Mouse (Mus musculus) embryonic facial prominence, embryonic 10.5 days (tissue): ENCODE measurements around the gene Ccdc6. TPM values are rescaled to one million over a fixed set of nuclear protein-coding genes. Genes with fewer than 3 reads are reported as not detected.
A peak's percentile ranks its signal among the peaks of the same experiment; 100 is the strongest.

Experiments
- DNase-seq: peaks from one replicate; pipeline ENCODE4 v3.0.0-alpha.2; 2017; ENCODE audit warnings: low spot score
- H3K27ac ChIP-seq: fragments of 300-500 bp; sonication (generic); replicated peaks from 2 replicates; pipeline ENCODE4 v1.5.1; 2016; ENCODE audit warnings: mild to moderate bottlenecking
- H3K27me3 ChIP-seq: fragments of 300-500 bp; sonication (generic); replicated peaks from 2 replicates; pipeline ENCODE4 v1.6.1; 2016; ENCODE audit warnings: low read depth, mild to moderate bottlenecking; ENCODE audit not compliant: poor library complexity, severe bottlenecking
- H3K36me3 ChIP-seq: fragments of 300-500 bp; sonication (generic); replicated peaks from 2 replicates; pipeline ENCODE4 v1.6.1; 2016; ENCODE audit warnings: mild to moderate bottlenecking, moderate library complexity
- H3K4me1 ChIP-seq: fragments of 300-500 bp; sonication (generic); 2 replicates; pipeline ENCODE4 v1.6.1; 2016
- H3K4me3 ChIP-seq: fragments of 300-500 bp; sonication (generic); 2 replicates; pipeline ENCODE4 v1.5.1; 2016; ENCODE audit warnings: mild to moderate bottlenecking, moderate library complexity
- H3K9me3 ChIP-seq: fragments of 300-500 bp; sonication (generic); 2 replicates; pipeline ENCODE4 v1.6.1; 2016; ENCODE audit warnings: mild to moderate bottlenecking
- WGBS: fragments of 180-500 bp; shearing (Covaris S2); methylation state at CpG from one replicate; pipeline ENCODE4 v1.1.7; 2016; 5-methylcytosine and 5-hydroxymethylcytosine counted together
- polyA plus RNA-seq: library from polyadenylated mRNA; unstranded; fragments of >200 nt; fragmentation: Nextera tagmentation; extraction: Ambion mirVana; gene quantifications from 2 replicates; pipeline ENCODE4 v1.2.1, GENCODE M21; 2016

Ccdc6 gene
- polyA plus RNA-seq, 1 experiment from 2014 or later = 19.9 TPM

DNA sequence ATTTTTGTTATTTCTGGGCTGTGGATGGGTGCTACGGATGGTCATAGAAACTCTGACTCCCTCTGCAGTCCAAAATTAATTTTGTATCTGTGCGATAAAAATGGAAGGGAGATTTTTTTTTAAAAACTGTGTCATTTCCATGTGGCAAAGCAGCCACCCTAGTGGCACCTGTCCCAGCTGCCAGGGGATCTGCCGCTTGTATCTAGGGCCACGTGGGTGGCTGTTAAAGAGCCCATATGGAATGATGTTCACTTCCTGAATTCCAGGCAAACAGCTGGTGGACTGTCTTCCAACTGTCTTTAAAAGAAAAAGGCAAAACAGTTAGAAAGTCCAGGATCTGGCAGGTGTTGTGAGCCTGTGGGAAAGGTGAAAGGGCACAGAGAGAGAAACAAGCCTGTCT is 25.6 kb upstream of the Ccdc6 start:
- H3K4me1 ChIP-seq = no peaks in the 10 kb centered on the region
- WGBS = 90% methylated on average over 4 of the region's 4 CpGs

DNA sequence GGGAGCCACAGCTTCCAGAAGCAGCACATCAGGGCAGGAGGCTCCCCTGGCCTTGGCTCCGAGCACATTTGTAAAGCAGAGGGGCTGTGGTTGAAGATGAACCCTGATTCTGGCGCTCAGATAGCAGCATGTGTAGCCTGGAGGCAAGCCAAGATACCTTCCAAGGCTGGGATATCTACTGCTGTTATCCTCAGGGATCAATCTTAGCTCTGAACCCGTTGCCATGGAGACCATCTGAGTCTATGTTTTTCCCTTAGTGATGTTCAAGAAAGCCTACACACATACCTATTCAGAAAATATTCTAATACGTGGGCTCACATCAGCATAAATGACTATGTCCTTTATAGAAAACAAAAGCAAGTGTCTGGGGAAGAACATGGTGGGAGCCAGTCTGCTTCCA is 19.5 kb upstream of the Ccdc6 start:
- WGBS = 69% methylated on average over 4 of the region's 4 CpGs
- H3K4me3 ChIP-seq = no peak overlapping the region
- no peak for DNase-seq
- H3K36me3 ChIP-seq = no peaks in the 10 kb centered on the region
- H3K27ac ChIP-seq = no peak overlapping the region
- peaks cover 14% of the 10 kb centered on the region for H3K4me1 ChIP-seq
- H3K27me3 ChIP-seq = no peaks in the 10 kb centered on the region
- no peaks in the 10 kb centered on the region for H3K9me3 ChIP-seq

More for the DNA sequence above, 25.6 kb upstream of the Ccdc6 start:
- Histone ChIP-seq H3K4me3 (no peak overlapping the region), H3K9me3 (peaks cover 4% of the 10 kb centered on the region; the same call in 1 of the 2 replicates), H3K36me3 (no peaks in the 10 kb centered on the region), H3K27me3 (no peaks in the 10 kb centered on the region), H3K27ac (no peak overlapping the region)
- DNase-seq = no peak

DNA sequence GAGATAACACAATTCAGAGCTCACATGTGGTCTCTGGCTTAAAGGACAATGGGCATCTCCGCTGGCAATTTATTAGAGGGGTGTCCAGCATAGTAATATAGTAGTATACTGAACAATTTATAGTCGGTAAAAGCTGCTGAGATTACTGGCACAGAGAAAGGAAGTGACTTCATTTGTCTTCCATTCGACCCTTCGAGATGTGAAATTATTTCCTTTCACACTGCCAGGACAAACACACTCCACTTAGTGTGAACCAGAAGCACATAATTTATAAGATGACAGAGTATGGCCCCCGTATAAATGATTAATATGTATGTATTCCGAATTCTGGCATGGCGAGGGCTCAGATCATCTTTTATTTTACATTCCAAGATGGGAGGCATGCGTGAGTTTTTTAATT is 16.0 kb upstream of the Ccdc6 start:
- Histone ChIP-seq H3K27ac (no peak overlapping the region), H3K27me3 (no peaks in the 10 kb centered on the region), H3K9me3 (no peaks in the 10 kb centered on the region), H3K4me1 (peaks cover 14% of the 10 kb centered on the region), H3K36me3 (no peaks in the 10 kb centered on the region), H3K4me3 (no peak overlapping the region)
- WGBS = 87% methylated on average over 8 of the region's 8 CpGs
- DNase-seq = no peak

DNA sequence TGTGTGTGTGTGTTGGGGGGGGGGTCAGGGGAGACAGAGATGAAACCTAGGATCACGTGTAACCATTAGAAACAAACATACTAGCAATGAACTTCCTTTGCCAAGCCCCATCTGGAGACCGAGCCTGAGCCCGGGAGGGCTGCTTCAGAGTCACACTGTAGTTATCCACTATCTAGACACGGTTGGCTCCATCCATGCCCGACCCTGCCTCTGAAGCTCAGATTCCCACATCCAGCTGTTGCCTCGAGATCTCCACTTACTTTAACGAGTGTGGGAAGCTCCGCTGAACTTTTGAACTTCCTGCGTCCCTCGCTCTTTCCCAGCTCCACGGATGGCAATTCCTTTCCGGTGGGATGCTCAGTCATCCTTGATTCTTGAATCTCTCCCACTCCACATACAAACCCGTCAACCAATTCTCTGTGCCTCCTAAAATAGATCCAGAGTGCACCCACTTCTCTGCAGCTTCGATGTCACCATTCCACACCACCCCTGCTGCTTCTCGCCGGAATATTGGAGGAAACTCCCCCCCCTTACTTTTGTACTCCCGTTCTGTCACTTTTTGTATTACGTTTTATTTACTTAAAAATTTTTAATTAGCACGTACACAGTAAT is 15.3 kb upstream of the Ccdc6 start:
- Histone ChIP-seq H3K27ac (0 out of 2 replicates have a peak overlapping the region, but pooled peaks have one; percentile 1), H3K27me3 (no peaks in the 10 kb centered on the region), H3K4me1 (peaks cover 14% of the 10 kb centered on the region), H3K4me3 (no peak overlapping the region), H3K36me3 (no peaks in the 10 kb centered on the region), H3K9me3 (no peaks in the 10 kb centered on the region)
- peak; percentile 29 for DNase-seq
- 55% methylated on average over 19 of the region's 19 CpGs for WGBS

DNA sequence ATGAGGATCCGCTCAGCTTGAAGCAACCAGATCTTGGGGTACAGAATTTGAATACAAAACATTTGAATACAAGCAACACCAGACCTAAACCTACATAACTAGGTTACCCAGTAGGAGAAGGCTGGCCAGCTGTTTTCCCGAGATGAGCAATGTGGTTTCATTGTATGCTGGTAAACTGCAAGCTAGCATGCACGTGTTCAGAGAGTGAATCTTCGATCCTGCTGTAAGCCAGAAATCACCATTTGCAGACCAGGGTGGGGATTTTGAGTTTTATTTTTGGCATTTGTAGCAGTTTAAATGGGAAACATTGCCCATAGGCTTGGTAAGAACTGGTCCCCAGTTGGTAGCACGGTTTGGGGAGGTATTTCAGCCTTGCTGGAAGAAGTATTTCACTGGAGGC is 13.7 kb upstream of the Ccdc6 start:
- Histone ChIP-seq H3K36me3 (no peaks in the 10 kb centered on the region), H3K9me3 (peaks cover 6% of the 10 kb centered on the region), H3K4me1 (peaks cover 14% of the 10 kb centered on the region), H3K27ac (no peak overlapping the region), H3K4me3 (no peak overlapping the region), H3K27me3 (no peaks in the 10 kb centered on the region)
- 87% methylated on average over 5 of the region's 5 CpGs for WGBS
- DNase-seq = no peak

DNA sequence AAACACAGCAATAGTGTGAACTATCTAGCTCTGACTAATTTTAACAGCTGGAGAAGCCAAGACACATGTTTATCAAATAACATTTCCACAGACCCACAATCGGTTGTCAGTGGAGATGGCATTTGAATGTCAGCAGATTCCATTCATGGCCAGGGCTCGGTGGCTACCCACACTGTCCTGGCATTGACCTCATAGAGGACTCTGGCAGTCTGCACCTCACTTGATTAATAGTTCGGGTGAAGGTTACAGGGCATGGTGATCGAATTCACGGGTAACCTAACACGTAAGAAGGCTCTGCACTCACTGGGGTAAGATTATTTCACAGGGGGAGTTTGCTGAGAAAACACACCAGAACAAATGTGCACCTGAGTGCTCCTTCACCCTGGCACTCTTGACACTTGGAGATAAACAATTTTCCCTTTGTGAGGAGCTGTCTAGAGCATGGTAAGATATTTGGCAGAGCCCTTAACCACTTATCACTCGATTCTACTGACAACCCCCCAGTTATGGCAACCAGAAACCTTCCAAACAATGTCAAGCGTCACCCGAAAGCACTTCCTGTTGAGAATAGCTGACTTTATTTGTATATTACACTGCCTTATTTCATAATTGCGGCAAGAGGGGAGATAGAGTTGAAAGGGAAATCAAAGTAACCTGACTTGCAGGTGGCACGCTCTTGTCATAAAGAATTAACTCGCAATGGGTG is 11.5 kb upstream of the Ccdc6 start:
- Histone ChIP-seq H3K9me3 (peaks cover 6% of the 10 kb centered on the region), H3K4me3 (no peak overlapping the region), H3K27ac (no peak overlapping the region), H3K36me3 (no peaks in the 10 kb centered on the region), H3K27me3 (no peaks in the 10 kb centered on the region), H3K4me1 (peaks cover 14% of the 10 kb centered on the region)
- WGBS = 84% methylated on average over 12 of the region's 12 CpGs
- DNase-seq = no peak

DNA sequence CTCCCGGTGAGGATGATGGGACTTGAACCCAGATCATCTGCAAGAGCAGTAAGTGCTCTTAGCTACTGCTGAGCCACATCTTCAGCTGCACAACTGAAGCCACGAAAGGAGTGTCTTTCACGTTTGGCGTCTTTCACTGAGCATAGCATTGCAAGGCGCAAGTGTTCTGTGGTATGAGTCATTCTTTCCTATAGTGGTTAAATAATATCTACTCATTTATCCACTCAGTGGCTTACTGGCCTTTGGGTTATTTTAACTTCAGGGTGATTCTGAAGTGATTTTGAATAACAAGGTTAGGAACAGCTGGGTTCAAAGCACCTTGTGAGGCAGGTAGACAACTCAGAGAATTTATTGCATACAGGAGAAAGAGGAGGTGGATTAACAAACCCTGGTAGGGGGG is 8.1 kb upstream of the Ccdc6 start:
- no peak overlapping the region for H3K4me3 ChIP-seq
- H3K36me3 ChIP-seq = no peaks in the 10 kb centered on the region
- DNase-seq = no peak
- 89% methylated on average over 5 of the region's 5 CpGs for WGBS
- no peaks in the 10 kb centered on the region for H3K27me3 ChIP-seq
- peaks cover under 1% of the 10 kb centered on the region; the same call in 1 of the 2 replicates for H3K4me1 ChIP-seq
- peaks cover 6% of the 10 kb centered on the region for H3K9me3 ChIP-seq
- H3K27ac ChIP-seq = no peak overlapping the region

DNA sequence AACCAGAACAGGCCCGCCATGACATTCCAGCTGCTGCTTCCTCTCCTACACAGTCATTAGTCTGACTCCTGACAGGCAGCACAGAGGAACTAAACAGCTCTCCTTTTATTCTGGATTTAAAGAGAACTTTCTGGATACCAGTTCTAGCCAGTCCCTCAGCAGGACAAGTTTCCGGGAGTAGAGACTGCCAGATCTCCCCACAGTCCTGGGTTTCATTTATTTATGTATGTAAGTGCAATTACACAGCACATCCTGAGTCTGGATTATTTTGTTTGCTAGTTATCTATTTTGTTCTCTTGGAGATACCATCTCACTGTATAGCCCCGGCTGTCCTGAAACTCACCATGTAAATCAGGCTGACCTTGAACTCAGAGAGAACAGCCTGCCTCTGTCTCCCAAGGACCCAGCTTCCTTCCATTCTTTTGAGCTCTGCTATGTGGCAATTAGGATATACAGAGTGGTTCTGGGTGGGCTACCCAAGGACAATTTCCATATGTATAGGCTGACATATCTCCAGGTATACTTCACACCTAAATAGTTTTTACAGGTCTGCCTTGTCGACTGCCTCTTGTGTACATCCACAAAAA is 5.0 kb upstream of the Ccdc6 start:
- Histone ChIP-seq H3K4me1 (peaks cover 30% of the 10 kb centered on the region), H3K36me3 (no peaks in the 10 kb centered on the region), H3K9me3 (peaks cover 6% of the 10 kb centered on the region), H3K27me3 (no peaks in the 10 kb centered on the region), H3K27ac (no peak overlapping the region), H3K4me3 (no peak overlapping the region)
- DNase-seq = no peak
- 72% methylated on average over 4 of the region's 4 CpGs for WGBS

DNA sequence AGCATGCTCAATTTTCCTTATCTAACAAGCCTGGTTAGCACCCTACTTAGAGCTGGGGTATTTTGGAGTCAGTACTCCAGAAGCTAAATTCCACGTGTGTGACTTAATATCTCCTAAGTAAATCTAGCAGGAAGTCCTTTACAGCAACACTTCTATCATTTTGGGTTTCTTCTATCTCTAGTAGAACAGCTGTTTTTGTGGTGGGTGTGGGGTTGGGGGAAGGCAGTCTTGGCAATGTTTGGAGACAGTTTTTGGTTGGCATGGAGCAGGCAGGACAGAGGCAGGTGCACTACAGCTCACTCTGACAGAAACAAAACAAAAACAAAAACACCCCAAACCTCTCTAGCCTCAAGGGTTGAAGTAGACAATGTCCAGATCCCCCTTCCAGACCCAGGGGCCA is 3.1 kb upstream of the Ccdc6 start:
- Histone ChIP-seq H3K36me3 (no peaks in the 10 kb centered on the region), H3K4me3 (no peak overlapping the region), H3K9me3 (no peaks in the 10 kb centered on the region), H3K27me3 (no peaks in the 10 kb centered on the region), H3K4me1 (peaks cover 43% of the 10 kb centered on the region), H3K27ac (no peak overlapping the region)
- 60% methylated on average over 1 of the region's 1 CpGs for WGBS
- DNase-seq = no peak

DNA sequence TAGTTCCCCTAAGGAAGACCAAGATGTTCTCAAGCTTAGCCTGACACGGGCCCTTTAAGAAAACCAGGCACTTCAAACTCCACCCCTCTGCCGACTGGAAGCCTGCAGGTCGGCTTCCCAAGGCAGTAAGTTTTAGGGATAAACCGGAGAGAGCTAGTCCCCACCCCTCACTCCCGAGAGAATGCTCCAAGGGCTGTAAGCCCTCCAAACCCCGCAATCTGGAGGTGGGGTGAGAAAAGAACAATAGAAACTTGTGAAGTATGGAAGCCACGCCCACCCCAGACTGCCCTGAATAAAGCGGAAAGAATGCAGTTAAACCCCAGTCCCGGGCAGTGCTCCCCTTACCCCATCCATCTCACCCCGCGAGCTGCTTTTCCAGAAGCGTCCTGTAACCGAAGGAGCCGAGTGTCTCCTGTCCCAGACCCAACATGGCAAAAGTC is 1.9 kb upstream of the Ccdc6 start:
- H3K27ac ChIP-seq = peak overlapping the region; percentile 83
- H3K4me1 ChIP-seq = peaks cover 54% of the 10 kb centered on the region
- H3K9me3 ChIP-seq = no peaks in the 10 kb centered on the region
- 0% methylated on average over 14 of the region's 14 CpGs for WGBS
- no peaks in the 10 kb centered on the region for H3K27me3 ChIP-seq
- peak overlapping the region; percentile 59 for H3K4me3 ChIP-seq
- H3K36me3 ChIP-seq = no peaks in the 10 kb centered on the region
- peak; percentile 72 for DNase-seq

DNA sequence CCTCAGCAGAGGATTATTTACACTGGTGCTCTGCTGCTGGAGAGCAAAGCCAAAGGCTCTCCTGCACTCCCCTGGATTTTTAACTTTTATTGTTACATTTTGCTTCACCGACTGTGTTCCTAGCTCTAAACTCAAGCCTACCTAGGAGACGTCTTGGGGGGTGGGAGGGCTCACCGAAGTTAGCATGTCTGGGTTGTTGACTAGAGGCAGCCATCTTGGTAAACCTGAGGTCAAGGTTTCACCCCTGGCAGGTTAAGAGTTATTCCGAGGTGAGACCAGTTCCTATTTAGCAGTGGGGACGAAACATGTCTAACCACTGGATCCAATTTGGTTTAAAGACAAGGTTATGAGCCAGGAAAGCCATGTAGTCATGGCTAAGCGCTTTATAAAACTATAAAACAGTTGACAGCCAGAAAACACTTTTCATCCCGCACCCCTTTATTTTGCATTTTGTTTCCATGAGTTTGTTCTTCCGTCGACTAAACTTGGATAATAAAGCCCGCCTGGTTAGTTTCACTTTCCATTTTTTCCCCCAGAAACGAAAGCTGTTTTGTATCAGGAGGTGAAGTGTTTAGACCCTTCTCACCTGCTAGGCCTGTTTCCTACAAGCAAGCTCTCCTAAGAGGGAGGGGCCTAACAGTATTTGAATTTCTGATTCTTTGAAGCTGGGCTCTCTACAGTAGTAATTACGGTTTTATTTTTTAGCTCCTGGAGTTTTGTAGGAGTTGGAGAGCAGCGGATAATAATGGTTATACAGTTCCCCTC is 1.2 kb upstream of the Ccdc6 start:
- WGBS = 15% methylated on average over 13 of the region's 13 CpGs
- peaks cover 54% of the 10 kb centered on the region for H3K4me1 ChIP-seq

DNA sequence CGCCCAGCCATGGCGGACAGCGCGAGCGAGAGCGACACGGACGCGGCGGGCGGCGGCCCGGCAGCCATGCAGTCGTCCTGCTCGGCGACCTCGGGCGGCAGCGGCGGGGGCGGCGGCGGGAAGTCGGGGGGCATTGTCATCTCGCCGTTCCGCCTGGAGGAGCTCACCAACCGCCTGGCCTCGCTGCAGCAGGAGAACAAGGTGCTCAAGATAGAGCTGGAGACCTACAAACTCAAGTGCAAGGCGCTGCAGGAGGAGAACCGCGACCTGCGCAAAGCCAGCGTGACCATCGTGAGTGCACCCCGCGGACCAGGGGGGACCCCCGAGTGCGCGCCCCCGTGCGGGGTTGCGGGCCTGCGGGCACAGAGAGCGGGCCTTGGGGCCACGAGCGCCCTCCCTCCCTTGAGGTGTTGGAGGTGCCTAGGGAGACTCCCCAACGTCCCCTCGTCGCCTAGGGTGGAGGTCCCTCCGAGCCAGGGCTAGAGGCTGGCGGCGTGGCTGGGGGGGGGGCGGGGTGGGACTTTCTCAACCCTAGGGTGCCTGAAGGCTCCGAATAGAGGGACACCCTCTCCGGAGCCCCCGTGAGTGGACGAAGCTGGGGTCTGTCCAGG is 475 bp downstream of the Ccdc6 start:
- Histone ChIP-seq H3K36me3 (peaks cover 19% of the 10 kb centered on the region), H3K9me3 (peaks cover 7% of the 10 kb centered on the region), H3K27ac (peak overlapping the region; percentile 93), H3K4me3 (peak overlapping the region; percentile 100), H3K4me1 (peaks cover 54% of the 10 kb centered on the region), H3K27me3 (no peaks in the 10 kb centered on the region)
- DNase-seq = peak; percentile 65
- 1% methylated on average over 58 of the region's 58 CpGs for WGBS

More for the DNA sequence above, 1.2 kb upstream of the Ccdc6 start:
- no peaks in the 10 kb centered on the region for H3K27me3 ChIP-seq
- H3K9me3 ChIP-seq = no peaks in the 10 kb centered on the region
- H3K27ac ChIP-seq = peak overlapping the region; percentile 83
- H3K4me3 ChIP-seq = peak overlapping the region; percentile 100
- no peak for DNase-seq
- H3K36me3 ChIP-seq = peaks cover 2% of the 10 kb centered on the region
